Mouse (Mus musculus) c-Kit-positive CD71-positive TER-119-positive erythroid progenitor cells, embryonic 14.5 days (primary cell): ENCODE results near the gene Zfp804a.

Source experiments
- DNase-seq: peaks from one replicate; pipeline ENCODE4 v3.0.0-alpha.2; 2013; ENCODE audit warnings: low spot score

Gene Zfp804a

DNA sequence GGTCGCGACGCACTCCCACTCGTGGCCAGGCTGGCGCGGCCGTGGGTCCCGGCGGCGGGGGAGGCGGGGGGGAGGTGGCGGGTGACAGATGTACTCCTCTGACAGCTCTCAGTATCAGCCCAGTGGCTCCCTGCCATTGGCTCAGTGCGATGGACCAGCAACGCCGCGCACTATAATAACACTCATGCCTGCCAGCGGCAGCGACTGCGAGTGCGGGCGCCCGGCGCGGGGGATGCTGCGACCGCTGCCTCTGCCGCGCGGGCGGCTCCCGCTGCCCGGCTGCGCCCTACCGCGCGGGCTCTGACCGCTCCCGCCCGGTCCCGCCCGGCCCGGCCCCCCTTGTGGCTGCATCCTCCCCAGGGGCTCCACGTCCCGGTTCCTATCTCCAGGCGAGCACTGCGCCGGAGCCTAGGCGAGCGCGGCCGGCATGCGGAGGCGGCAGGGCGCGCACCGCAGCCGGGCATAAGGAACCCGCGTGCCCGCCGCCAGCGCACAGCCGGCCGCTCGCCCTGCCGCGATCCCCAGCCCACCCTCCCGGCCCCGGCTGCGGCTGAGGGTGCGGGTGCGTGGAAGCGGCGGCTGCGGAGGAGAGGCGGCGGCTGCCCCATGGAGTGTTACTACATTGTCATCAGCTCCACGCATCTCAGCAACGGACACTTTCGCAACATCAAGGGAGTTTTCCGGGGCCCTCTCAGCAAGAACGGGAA is at the start of gene Zfp804a:
Zfp804a (plus strand) TSS at position 38 of the 707 bp plus-strand sequence.
- no peak for DNase-seq

DNA sequence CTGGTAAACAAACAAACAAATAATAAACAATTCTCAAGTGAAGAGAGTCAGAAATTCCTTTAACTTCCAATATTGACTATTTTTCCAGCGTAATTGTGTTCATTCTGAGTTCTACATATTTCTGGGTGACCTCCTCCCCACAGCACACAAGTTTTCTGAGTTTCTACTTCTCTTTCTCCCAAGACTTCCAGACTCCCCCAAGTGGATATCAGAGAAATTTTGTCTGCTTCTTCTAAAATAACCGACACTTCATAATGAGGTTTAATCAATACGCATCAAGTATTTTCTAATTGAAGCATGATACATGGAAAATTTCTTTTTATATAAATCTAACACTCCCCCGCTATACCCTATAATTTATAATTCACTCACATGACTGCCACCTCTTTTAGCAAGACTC is 1.4 kb upstream of the Zfp804a start:
- no peak for DNase-seq

DNA sequence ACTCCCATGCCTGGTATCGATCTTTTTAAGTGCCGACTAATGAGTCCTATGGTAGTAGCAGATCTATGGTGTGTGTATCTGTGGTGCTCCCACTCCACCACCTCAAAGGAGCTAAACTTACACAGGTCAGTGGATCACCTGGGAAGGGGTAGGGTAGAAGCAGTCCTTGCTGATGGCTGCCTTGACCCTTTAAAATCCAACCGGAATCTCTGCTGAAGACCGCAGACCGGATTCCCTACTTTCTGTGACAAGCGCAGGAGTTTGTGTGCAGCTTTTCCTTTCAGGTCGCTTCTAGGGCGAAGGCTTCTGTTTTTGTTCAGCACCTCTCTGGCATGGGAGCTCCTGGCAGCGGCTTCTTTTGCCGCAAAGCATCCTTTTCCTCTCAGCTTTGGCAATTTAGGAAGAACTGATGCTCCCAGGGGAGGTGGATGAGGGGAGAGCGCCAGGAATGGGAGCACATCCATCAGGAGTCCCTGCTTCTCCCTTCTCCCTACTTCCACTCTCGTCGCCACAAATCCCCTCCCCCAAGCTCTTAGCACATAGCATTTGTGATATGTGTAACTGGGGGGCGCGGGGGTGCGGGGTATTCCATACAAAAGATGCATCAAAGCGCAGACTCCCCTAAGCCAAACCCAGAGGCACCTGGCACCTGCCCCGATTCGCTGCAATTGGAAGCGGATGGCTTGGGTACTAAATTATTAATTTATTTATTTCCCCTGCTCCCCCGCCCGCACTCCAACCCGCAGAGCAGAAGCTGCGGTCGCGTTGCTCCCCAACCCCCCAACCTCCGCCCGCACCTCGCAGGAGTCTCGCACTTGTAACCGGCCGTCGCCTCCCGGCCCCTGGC is 461 bp upstream of the Zfp804a start:
- DNase-seq, result no peak

- DNase-seq, result no peak
Measured at GRCm38 (mm10) chr2:82054446-82054845, 1.4 kb downstream of the Zfp804a start.

DNA sequence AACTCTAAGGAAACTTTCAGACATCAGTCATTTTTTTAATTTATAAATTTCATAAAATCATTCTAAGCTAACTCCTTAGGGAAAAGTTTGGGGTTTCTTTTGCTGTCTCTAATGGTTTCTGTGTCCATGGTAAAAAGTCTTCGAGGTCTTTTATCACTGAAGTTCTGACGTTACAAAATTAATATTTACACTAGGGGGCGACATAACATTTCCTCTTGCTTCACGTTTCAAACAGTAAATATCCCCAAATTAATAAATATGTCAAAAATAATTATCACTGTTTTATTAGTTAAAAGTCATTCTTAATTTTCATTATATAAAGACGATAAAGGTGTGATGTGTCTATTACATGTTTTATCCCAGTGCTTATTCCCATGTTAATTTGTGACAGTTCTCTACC is 11.6 kb downstream of the Zfp804a start:
- DNase-seq, result no peak

GRCm38 (mm10) chr2:82067912-82068311 is 14.9 kb downstream of the Zfp804a start:
- no peak for DNase-seq

DNA sequence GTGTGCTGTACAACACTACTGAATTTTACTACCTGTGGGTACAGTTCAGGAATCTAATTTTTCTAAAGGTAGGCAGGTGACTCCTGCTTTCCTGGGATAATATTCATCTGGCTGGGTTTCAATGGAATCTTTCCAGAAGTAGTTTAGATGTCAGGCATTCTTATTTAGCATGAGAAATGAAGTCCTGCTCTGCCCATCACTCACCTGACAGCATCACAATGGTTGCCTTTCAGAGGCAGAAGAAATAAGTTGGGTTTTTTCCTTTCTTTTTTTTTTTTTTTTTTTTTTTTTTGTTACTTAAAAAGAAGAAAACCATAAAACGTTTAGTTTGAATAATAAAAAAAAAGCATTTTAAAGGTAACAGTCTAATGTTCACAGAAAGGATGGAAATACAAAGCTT is 16.1 kb downstream of the Zfp804a start:
- DNase-seq, result no peak

DNA sequence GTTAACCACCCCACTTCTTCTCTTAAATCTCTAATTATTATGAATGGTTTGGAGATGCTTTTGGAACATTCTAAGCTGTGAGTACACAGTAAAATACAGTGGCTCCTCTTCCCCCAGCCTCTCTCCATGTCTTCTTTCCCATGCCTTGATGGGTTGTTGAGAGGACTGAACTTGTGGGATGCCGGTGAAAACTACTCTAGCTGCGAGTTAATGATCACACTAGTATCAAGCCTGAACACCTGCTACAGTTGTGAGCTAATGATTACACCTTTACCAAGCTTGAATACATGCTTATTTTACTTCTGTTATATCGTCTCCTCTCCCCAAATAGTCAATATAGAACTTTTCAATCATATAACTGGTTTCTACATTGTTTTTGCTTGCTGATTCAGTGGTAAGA is 23.9 kb downstream of the Zfp804a start:
- no peak for DNase-seq

DNA sequence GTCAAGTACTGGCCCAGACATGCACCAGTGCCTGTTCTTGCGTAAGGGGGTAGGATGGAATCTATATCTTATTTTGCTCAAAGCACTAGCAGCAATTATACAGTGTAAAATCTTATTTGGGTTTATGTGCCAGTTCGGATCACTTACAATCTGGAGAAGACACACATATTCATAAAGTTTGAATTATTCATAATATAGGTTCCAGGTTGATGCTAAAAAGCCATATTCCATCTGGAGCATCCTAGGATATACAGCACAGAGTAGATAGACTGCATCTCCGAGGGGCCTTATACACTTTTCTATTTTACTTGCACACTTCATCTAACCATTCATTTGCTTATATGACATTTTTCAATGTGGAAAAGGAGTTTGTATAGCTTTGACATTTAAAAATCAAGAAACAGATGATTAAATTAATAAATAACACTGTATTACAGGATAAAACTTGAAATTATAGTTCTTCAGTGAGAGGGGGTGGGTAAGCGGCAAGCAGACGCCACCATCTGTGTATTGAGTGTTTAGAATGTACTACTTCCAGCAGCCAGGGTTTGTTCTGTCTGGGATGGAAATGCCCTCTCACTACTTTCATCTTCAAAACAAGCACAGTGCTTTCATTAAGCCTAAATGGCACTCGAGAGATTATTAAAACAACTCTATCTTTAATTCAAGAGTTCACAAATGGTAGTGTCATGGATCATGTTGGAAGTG is 25.4 kb downstream of the Zfp804a start:
- no peak for DNase-seq

DNA sequence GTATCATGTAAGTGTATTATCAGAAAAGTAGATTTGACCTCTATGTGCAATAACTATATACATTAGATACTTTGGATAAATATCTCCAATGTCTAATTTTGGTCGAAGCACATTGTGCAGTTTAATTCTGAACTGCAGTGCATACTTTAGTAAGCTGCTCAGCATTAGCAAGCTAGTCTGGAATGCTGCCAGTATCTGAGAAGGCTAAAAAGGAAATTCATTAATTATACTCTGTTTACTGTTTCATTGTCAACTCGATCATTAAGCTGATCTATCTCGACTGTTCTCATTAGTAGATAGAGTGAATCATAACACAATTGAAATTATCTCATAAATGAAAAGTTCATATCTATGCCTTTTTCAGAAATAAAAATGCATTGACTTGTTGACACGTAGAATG is 27.7 kb downstream of the Zfp804a start:
- no peak for DNase-seq

- no peak for DNase-seq
Measured at GRCm38 (mm10) chr2:82113148-82113547, 60.1 kb downstream of the Zfp804a start.

DNA sequence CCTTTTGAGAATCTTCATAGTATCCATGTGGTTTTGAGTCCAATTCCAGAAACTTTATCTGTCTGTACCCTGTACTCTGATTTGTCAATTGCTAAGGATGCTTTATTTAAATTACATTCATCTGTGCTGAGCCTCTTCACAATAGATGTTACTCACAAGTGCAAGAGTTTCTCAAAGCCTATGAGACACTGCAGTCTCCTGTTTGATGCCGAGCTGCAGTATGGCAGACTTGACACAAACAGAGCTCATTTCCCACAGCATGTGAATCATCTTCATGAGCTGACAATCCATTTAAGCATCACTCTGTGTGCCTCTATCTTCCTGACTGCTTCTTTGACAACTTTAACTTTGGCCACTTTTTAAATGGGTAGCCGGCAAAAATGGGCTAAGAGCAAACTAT is 60.6 kb downstream of the Zfp804a start:
- no peak for DNase-seq

GRCm38 (mm10) chr2:82119577-82119976 is 66.6 kb downstream of the Zfp804a start:
- no peak for DNase-seq

DNA sequence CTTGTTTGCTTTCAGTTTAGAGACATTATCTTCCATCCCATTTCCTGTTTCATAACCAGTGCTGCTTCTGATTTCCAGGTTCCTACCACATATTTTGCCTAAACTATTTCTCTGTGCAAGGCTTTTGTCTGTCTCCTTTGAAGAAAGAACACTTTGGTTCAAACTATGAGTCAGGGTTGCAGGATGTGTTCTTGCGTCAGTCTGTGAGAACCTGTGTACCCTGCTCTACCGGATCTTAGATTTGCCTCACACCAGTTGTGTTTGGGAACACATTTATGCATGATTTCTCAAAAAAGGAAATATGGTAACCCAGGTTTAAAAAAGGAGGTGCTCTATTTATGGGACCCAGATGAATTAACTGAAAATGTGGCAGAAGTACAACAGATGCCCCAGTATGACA is 125.7 kb downstream of the Zfp804a start:
- no peak for DNase-seq

- DNase-seq, result no peak
Measured at GRCm38 (mm10) chr2:82181010-82181409, 128.0 kb downstream of the Zfp804a start.

- DNase-seq, result no peak
Measured at GRCm38 (mm10) chr2:82199901-82200300, 146.9 kb downstream of the Zfp804a start.

DNA sequence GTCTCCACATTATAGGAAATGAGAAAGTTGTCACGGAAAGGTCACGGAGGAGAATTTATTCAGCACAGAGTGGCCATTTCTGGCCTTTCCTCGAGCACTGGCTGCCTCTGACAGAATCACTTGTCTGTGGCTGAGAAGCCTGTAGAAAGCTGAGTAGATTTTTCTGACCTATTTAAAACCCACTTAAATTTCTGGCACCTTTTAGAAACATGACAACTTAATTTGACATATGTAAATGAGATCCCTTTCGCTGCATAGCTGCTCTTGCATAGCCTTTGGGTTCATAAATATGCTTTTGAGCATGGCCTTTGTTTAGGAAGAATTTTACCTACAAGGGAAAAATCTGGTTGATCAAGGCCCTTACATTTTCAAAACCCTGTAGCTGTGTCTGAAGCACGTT is 147.6 kb downstream of the Zfp804a start:
- no peak for DNase-seq

DNA sequence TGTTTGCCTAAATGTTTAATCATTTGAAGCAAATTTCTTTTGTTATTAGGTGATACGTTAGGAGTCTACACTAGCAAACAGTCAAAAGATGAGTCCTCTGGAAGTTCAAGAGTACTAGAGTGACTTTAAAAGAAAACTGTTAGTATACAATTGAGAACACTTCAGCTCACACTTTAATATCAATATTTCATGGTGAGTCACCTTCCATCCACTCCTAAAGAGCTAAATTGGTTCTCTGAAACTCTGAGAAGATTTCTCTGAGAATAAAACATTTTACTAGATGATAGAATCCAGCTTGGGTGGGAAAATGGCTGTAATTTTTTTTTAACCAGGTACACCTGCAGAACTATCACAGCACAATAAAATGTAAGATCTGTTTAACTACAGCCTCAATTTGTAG is 157.6 kb downstream of the Zfp804a start:
- DNase-seq, result no peak

GRCm38 (mm10) chr2:82211972-82212371 is 158.9 kb downstream of the Zfp804a start:
- no peak for DNase-seq

DNA sequence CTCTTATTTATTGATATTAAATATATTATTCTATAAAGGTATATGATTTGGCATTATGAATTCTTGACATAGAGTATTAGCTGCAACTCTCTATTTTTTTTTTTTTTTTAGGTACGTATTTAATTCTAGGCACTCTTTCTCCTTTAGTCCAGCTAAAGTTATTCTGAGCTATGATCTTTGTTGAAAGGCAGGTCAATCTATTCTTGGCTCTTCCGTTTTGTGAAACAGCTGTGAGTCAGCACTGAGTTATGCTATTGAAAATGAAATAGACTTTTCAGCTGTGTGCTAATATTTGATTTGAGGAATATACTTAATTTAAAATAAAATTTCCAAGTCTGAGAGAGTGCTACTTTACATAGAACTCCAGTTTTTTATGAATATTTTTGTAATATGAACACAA is 164.9 kb downstream of the Zfp804a start:
- DNase-seq, result no peak

GRCm38 (mm10) chr2:82246020-82246419 is 193.0 kb downstream of the Zfp804a start:
- DNase-seq, result no peak

DNA sequence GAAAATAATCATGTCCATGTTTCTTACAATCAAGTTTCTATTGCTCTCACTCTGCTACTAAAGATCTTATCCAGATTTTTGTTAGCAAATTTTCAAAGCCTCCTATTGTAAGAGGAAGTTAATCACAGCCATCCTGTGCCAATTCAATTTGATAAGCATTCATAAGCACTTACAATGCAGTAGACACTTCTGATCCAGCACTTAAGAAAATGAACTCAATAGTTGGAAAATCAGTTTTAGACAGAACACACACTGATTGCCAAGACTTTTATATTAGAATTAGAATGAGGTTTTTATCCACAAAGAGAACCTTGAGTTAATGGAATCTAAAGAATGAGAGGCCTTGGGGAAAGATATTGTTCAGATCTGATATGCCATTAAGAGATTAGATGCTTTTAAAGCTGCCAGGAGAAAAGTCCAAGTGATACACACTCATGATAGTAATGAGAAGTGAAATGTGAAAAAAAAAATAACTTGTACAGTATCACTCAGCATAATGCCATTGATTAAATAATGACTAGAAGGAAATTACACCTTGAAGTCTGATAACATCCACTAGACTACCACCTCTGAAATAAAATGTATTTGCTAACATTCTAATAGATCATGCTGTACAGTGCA is 194.0 kb downstream of the Zfp804a start:
- no peak for DNase-seq
